Mouse (Mus musculus): ENCODE results near the gene Rab5if.
"Not testable (repeated sequence)": the region's sequence is repeated elsewhere in the genome, so short reads cannot be mapped to it uniquely, and the experiment has no call there.

GRCm38 (mm10) chr2:156853999-156854771 lies 8.7 kb upstream of the Rab5if start:
- not testable (repeated sequence) for TF ChIP-seq POLR2A (IDR thresholded peaks at IDR 0.05; ENCODE audit: low read depth, low read length); CTCF (IDR thresholded peaks at IDR 0.05; ENCODE audit: extremely low read depth, insufficient read depth, insufficient read length, insufficient replicate concordance)

Measured in spleen, adult 2 months (tissue).